Mouse (Mus musculus) induced T-regulatory cell, adult 2 months (primary cell): ENCODE measurements around the gene Upf3b.
A peak's percentile ranks its signal among the peaks of the same experiment; 100 is the strongest.
"Not testable (repeated sequence)": the region's sequence is repeated elsewhere in the genome, so short reads cannot be mapped to it uniquely, and the experiment has no call there.

Experiments
- DNase-seq: peaks from one replicate; pipeline ENCODE4 v3.0.0-alpha.2; 2012; ENCODE audit warnings: low read depth

Gene Upf3b

DNA sequence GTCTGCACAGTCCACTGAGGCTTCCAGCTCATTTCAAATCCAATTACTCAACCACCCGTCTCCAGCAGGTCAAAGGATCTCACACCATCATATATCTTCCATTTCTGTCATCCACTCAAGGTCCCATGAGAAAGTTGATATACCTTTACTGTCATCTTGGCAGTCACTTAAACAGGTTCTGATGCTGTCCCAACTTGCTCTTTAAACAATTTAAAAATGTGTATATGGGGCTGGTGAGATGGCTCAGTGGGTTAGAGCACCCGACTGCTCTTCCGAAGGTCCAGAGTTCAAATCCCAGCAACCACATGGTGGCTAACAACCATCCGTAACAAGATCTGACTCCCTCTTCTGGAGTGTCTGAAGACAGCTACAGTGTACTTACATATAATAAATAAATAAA is 29.8 kb downstream of the Upf3b start:
- DNase-seq = not testable (repeated sequence)

DNA sequence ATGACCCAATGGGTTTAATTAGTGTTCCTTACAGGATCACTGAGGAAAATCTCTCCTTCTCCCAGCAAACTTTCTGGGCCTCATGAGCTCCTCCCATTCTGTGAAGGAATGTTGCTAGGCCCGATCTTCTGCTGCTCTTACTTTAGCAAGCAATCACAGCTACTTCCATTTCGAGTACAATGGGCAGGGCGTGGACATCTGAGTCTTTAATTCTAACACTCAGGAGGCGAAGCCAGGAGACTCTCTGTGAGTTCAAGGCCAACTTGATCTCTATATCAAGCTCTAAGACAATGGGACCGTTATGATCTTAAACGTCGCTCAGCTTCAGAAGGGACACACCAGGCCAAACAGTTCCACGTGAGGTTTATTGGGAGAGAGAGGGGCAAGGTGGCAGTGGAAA is 33.5 kb downstream of the Upf3b start:
- no peak for DNase-seq

DNA sequence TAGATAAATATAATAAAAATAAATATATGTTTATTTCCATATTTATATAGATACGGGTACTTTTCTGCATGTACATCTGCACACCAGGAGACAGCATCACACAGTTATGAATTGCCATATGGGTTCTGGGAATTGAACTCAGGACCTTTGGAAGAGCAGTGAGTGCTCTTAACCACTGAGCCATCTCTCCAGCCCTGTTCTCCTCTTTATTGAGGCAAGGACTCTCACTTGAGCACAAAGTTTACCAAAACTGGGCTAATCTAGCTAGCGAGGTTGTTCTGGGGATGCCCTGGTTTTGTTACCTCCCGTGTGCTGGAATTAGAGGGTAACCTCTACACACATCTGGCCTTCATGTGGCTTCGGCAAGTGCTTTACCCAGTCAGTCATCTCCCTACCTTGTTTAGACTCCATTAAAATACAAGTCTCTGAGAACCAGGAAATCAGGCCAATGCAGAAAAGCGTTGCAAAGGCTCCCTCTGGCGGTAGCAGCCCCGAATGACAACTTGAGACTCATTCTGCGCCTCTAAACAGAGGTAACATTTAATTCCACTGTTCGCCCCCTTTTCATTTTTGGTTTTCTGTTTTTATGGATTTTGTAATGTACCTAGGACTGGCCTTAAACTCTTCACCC is 35.7 kb downstream of the Upf3b start:
- DNase-seq = peak; percentile 81

DNA sequence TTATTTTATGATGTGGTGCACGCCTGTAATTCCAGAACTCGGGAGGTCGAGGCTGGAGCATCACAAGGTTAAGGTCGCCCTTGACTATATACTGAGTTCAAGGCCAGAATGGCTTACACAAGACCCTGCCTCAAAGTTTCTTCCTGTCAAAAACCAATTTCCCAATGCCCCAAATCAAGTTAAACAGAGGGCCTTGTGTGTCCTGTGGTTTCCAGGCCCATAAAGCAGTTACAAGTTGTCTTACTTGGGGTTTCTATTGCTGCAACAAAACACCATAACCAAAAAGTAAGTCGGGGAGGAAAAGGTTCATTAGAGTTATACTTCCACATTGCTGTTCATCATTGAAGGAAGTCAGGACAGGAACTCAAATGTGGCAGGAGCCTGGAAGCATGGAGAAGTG is 41.4 kb downstream of the Upf3b start:
- no peak for DNase-seq

DNA sequence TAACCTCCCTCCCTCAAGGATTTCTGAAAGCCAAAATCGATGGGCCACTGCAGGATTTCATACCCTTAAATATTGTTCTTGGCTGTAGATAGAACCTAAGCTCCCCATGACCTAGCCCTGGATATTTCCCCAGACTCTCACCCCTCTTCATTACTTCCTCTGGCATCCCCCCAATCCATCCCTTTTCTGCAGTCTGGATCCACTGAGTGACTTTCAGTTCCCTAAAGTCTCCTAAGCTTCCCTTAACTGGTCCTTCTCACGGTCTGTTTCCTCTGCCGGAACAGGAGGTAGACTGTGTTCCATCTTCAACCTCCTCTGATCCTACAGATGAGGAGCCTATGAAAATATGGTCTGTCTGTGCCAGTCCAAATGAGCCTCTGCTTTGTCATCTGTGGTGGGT is 42.8 kb downstream of the Upf3b start:
- DNase-seq = no peak

DNA sequence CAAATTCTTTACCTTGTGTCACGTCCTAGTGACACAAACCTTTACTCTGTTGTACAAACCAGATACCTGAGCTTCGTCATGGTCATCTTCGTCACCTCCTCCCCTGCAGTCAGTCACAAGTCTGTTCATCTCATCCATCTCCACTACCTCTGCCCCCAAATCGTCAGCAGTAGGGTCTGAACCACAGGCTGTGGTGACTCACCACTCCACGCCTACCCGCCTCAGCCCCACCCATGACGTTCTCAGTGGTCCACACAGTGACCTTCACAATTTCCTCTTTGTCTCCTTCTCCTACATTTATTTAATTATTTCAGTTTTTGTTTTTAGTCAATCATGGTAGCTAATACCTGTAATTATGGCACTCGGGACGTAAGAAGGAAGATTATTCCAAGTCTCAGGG is 46.2 kb downstream of the Upf3b start:
- no peak for DNase-seq

DNA sequence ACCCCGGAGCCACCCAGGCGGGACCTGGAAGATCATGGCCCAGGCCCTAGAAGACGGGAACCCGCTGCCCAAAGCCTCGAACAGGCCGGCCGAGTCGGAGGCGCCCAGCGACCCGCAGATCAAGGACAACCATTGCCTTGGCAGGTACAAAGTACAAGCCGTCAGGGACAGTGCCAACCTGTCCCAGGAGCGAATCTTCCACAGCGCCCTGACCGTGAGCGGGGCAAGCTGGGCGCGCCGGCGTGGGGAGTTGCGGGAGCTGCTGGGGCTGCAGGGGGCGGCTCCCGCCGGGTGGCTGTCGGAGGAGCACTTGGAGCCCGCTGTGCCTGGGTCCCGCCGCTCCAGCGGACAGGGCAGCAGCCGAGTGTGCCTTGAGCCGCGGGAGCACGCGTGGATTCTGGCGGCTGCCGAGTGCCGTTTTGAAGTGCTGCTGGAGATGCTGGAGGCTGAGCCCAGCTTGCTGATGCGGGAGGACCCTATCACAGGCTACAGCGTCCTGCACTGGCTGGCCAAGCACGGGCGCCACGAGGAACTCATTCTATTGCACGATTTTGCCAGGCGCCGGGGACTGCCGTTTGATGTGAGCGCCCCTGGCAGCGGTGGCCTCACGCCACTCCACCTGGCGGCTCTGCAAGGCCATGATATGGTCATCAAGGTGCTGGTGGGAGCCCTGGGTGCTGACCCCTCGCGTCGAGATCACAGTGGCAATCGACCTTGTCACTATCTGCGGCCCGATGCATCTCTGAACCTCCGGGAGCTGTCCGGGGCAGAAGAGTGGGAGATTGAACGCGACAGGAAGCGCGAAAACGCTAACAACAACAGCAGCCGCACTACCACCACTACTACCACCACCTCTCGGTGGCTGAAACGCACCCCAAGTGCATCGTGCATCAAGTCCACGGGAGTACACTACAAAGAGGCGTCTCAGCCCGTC is 61.0 kb downstream of the Upf3b start:
- DNase-seq = peak; percentile 6

DNA sequence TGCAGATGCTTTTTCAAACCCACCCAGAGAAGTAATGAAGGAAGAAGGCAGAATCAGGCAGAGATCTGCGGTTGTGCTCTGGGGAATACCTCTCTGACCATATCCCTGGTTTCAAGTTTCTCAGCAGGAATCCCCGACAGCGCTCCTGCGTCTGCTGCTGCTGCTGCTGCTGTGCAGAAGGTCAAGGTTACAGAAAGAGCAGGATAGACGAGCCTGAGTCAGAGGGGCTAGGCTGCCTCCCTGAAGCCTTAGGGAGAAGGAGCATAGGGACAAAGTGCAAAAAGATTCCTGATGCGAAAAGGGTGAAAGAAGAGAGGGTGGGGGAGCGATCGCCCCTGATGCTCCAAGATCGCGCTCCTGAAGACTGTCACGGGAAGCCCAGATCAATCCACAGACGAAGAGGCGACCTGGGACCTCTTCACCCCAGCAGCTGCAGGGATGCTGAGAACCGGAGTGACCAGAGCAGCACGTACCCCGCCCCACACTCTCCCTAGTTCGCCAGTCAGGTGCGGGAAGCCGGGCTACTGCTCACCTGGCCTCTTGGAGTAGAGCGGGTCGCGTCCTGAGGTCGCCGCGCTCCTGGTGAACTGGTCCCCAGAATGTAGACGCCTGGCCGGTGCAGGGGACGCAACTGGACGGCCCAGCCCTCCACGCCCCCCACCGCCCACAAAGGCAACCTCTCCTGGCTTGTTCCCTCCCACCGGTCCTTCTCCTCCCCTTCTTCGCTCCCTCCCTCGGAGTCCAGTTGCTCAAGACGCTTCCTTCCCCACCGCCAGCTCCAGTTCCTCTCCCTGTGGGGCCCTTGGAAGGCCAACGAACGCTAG is 61.8 kb downstream of the Upf3b start, which contains the start of gene Sowahd:
TSS of gene Sowahd (plus strand) at position 780 of the 824 bp plus-strand sequence.
- no peak for DNase-seq

DNA sequence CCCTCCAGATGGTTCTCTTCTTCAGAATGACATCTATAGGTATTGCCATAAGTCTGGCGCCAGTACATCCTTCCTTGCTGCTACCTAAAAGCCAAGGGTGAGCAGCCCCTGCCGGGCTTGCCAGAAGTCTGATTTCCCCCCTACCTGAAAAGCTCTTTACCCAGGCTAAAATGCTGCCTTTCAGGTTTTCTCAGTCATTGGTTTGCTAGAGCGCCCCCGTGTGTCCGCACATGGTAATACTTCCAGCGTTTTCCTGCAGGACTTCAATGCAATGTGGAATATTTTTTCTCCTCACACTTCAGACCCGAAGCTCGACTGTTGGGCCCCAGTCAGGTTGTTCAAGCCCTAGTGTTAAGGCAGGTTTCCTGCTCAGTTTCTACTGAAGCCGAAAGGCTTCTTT is 67.4 kb downstream of the Upf3b start:
- peak; percentile 68 for DNase-seq
